Mouse (Mus musculus) lung, embryonic 15.5 days (tissue): ENCODE data around the gene Inpp5a. TPM values are rescaled to one million over a fixed set of nuclear protein-coding genes. Genes with fewer than 3 reads are reported as not detected.

Source experiments
- ATAC-seq: fragments of 200-750 bp; cut with Nextera tagmentation; 2 replicates; pipeline ENCODE4 v1.8.0; 2017; ENCODE audit warnings: moderate number of reproducible peaks, borderline replicate concordance; ENCODE audit not compliant: low FRiP score, low TSS enrichment; ENCODE audit errors: extremely low read depth
- H3K27ac ChIP-seq: fragments of 300-500 bp; sonication (generic); 2 replicates; pipeline ENCODE4 v1.5.1; 2015; ENCODE audit warnings: moderate library complexity, mild to moderate bottlenecking, inconsistent platforms
- H3K27me3 ChIP-seq: fragments of 300-500 bp; sonication (generic); 2 replicates; pipeline ENCODE4 v1.6.1; 2015; ENCODE audit warnings: inconsistent platforms
- H3K36me3 ChIP-seq: fragments of 300-500 bp; sonication (generic); 2 replicates; pipeline ENCODE4 v1.6.1; 2015; ENCODE audit warnings: inconsistent platforms
- H3K4me1 ChIP-seq: fragments of 300-500 bp; sonication (generic); 2 replicates; pipeline ENCODE4 v1.6.1; 2015; ENCODE audit warnings: inconsistent platforms
- H3K4me2 ChIP-seq: fragments of 300-500 bp; sonication (generic); 2 replicates; pipeline ENCODE4 v1.6.1; 2015; ENCODE audit warnings: inconsistent platforms, mild to moderate bottlenecking, moderate library complexity
- H3K4me3 ChIP-seq: fragments of 300-500 bp; sonication (generic); 2 replicates; pipeline ENCODE4 v1.5.1; 2015; ENCODE audit warnings: mild to moderate bottlenecking, inconsistent platforms
- H3K9ac ChIP-seq: fragments of 300-500 bp; sonication (generic); 2 replicates; pipeline ENCODE4 v1.6.1; 2015; ENCODE audit warnings: inconsistent platforms
- H3K9me3 ChIP-seq: fragments of 300-500 bp; sonication (generic); 2 replicates; pipeline ENCODE4 v1.6.1; 2016; ENCODE audit warnings: inconsistent platforms
- WGBS: fragments of 180-500 bp; shearing (Covaris S2); methylation state at CpG from one replicate; pipeline ENCODE4 v1.1.7; 2015; 5-methylcytosine and 5-hydroxymethylcytosine counted together
- polyA plus RNA-seq: library from polyadenylated mRNA; unstranded; fragments of >200 nt; fragmentation: Nextera tagmentation; extraction: Ambion mirVana; gene quantifications from 2 replicates; pipeline ENCODE4 v1.2.1, GENCODE M21; 2015

Gene Inpp5a
- polyA plus RNA-seq, 1 experiment from 2014 or later = 35.9 TPM

DNA sequence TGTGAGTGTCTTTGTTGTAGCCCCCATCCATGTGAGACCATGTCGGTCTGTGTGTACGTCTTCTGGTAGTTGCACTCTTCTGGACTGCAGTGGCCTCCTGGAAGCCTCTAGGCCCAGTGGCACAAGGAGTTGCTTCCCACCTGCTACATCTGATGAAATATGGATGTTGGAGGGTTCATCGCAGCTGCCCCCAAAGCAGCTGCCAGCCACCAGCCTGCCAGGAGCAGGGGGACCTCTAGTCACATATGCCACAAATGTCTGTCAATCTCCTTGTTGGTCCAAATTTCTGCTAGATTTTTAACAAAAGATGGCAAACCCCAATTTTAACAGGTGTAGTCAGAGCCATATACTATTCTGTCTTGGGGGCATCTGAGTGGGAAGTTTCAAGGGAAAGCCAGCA lies 26.4 kb upstream of the Inpp5a start:
- Histone ChIP-seq H3K9ac (no peak overlapping the region), H3K4me1 (peaks cover 49% of the 10 kb centered on the region), H3K36me3 (no peaks in the 10 kb centered on the region), H3K9me3 (no peaks in the 10 kb centered on the region), H3K4me2 (no peak overlapping the region), H3K27ac (no peak overlapping the region), H3K4me3 (no peak overlapping the region), H3K27me3 (no peaks in the 10 kb centered on the region)
- WGBS = 86% methylated on average over 3 of the region's 3 CpGs
- ATAC-seq = no peak

DNA sequence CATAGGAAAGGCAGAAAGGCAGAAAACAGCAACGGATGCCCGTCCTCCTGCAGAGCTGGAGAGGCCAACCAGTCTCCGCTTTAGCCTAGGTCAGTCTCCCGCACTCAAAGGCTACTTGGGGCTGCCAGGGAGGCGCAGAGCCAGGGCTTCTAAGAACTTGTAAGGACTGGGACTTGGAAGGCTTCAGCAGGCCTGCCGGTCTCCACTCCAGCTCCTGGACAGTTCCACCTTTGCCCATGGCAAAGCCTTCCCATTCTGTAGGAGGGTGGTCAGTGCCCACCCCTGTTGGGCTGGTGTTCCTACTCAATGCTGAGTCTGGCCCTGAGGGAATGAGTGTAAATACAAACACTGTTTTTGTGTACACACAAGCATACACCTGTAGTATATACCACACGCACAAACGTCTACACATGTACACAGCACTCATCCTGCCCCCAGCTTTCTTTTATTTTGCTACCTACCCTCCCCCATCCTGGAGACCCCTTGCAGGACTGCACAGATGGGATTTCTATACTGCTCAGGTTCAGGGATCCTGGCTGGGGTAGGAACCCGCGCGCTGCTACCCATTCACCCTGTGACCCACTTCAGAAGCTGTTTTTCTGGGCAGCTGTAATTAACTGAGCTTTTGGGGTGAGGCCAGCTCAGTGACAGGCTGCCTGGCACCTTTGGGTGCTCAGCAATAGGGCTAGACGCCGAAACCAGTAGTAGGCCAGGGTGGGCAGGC lies 25.5 kb upstream of the Inpp5a start:
- no peaks in the 10 kb centered on the region for H3K27me3 ChIP-seq
- H3K27ac ChIP-seq = peak overlapping the region; percentile 93
- no peaks in the 10 kb centered on the region for H3K36me3 ChIP-seq
- H3K4me3 ChIP-seq = no peak overlapping the region
- H3K4me2 ChIP-seq = peak overlapping the region; percentile 36
- WGBS = 42% methylated on average over 13 of the region's 13 CpGs
- no peak overlapping the region for H3K9ac ChIP-seq
- no peaks in the 10 kb centered on the region for H3K9me3 ChIP-seq
- peaks cover 58% of the 10 kb centered on the region for H3K4me1 ChIP-seq
- peak; percentile 3; the same call in 1 of the 2 replicates for ATAC-seq

DNA sequence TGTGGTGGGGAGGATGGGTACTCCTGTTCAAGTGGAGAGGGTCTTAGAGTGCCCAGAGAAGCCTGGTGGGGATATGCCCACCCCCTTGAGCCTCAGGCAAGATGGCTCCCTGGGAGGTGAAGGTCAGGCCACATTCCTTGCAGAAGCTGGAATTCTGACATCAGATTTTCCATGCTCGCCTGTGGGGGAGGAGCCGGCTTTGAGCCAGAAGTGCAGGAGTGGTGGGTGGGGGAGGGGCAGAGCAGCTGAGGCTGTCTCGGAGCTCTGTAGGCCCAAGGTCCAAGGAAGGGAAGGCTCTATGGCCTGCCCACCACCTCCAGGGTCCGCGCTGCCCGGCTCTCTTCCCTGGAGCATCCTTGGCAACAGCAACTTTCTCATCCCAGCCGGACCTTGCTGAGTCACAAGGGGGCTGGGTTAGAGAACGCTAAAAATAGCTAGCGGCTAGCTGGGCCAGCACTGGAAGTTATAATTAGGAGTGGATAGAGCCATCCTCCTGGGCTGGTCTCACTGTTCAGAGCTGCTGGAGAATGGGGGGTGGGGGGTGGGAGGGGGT lies 24.8 kb upstream of the Inpp5a start:
- Histone ChIP-seq H3K4me3 (no peak overlapping the region), H3K4me2 (peak overlapping the region; percentile 36), H3K27me3 (no peaks in the 10 kb centered on the region), H3K9me3 (no peaks in the 10 kb centered on the region), H3K27ac (peak overlapping the region; percentile 93), H3K9ac (no peak overlapping the region), H3K36me3 (no peaks in the 10 kb centered on the region), H3K4me1 (peaks cover 64% of the 10 kb centered on the region)
- 1% methylated on average over 9 of the region's 9 CpGs for WGBS
- peak; percentile 72 for ATAC-seq

DNA sequence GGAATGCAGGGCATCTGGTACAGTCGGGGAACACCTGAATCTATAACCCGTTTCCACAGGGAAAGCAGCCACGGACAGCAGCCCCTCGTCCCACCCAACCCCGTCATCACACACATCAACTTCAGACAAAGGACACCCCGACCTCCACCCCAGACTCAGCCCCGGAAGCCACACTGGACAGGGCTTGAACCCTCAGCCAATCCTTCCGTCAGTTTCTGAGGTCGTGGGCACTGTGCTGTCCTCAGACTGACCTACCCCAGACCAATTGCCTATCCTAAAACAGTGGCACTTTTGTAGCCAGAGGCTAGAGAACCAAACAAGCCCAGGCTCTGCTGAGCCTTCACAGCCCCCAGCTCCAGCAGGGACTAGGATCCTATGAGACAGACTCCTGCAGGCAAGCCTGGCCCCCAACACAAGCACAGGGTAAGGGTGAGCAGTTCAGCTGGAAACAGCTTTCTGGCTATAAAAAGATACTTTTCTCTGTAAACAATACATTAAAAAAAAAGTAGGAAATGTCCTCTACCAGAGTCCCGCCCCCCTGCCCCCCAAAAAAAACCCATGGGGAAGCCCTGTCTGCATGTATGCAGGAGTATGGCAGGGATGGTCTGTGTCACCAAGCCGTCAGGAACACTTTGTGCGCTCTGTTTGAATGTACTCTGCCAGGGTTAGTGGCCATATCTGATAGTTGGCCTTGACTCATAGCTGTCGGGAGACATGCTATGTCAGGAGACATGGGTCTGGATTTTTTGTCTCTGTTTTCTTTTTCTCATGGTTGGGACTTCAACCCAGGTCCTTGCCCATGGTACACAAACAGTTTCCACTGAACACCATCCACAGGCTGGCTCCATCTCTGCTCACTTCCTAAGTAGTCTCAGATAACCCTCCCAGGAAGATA lies 23.7 kb upstream of the Inpp5a start:
- Histone ChIP-seq H3K27me3 (no peaks in the 10 kb centered on the region), H3K9ac (no peak overlapping the region), H3K4me1 (peaks cover 68% of the 10 kb centered on the region), H3K4me3 (no peak overlapping the region), H3K27ac (peak overlapping the region; percentile 93), H3K9me3 (no peaks in the 10 kb centered on the region), H3K36me3 (no peaks in the 10 kb centered on the region), H3K4me2 (peak overlapping the region; percentile 17; the same call in 1 of the 2 replicates)
- WGBS = 28% methylated on average over 13 of the region's 13 CpGs
- peak; percentile 78 for ATAC-seq

DNA sequence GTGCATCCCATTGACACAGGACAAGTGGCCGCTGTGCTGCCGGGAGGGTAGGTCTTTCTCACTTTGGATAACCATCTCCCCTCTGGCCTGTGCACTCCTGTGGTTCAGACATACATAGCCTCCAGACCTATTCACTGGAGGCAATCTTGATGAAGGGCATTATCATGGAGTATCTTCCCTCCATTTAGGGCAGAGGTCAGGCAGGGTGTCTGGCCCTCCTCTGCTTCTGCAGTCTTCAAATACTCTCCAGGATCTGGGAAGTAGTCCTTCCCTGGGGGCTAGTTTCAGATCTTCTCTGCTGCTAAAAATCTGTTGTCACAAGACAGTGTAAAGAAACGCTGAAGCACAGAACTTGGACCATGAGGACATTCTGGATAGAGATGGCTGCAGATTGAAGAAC lies 22.8 kb upstream of the Inpp5a start:
- no peak for ATAC-seq
- Histone ChIP-seq H3K4me3 (no peak overlapping the region), H3K27ac (peak overlapping the region; percentile 93), H3K9me3 (no peaks in the 10 kb centered on the region), H3K4me2 (no peak overlapping the region), H3K27me3 (no peaks in the 10 kb centered on the region), H3K4me1 (peaks cover 68% of the 10 kb centered on the region), H3K9ac (no peak overlapping the region), H3K36me3 (no peaks in the 10 kb centered on the region)
- WGBS = 82% methylated on average over 3 of the region's 3 CpGs

DNA sequence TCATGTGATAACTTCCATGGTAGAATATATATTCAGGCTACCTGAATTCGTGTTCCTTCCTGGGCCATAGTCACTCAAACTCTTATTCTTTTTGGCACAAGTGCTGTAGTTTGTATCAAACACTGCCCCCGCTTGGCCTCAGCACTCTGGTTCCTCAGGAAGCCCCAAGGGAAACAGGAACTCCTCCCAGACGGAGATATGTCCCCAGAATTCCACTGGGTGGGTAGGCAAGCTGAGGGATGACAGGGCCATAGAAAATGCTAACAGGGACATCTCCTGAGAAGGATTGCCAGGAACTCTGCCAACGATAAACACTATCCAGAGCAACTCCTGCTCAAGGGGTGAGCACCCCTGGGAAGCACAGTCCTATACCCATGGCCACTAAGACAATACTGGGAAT lies 22.4 kb upstream of the Inpp5a start:
- Histone ChIP-seq H3K27me3 (no peaks in the 10 kb centered on the region), H3K36me3 (no peaks in the 10 kb centered on the region), H3K9ac (no peak overlapping the region), H3K4me2 (no peak overlapping the region), H3K9me3 (no peaks in the 10 kb centered on the region), H3K27ac (peak overlapping the region; percentile 93; the same call in 1 of the 2 replicates), H3K4me1 (peaks cover 68% of the 10 kb centered on the region), H3K4me3 (no peak overlapping the region)
- 56% methylated on average over 4 of the region's 4 CpGs for WGBS
- ATAC-seq = no peak

DNA sequence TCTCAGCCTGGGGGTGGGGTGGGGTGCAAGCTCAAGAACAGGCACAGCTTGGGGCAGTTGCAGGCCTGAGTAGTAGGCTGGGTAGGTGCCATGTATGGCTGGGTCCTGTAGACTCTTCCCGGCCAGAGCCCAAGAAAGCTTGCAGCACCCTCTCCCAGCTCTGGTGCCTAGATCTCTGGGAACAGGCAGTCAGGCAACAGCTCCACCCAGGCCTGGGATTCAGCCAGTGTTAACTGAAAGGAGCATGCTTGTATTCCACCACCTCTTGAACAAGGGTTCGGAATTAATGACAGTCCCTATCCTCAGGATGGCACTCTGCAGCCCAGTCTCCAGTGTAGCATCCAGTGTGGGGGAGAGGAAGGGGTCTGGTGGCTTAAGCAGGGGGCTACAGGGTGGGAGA lies 20.7 kb upstream of the Inpp5a start:
- Histone ChIP-seq H3K9ac (no peak overlapping the region), H3K27me3 (no peaks in the 10 kb centered on the region), H3K27ac (peak overlapping the region; percentile 80), H3K4me3 (no peak overlapping the region), H3K9me3 (no peaks in the 10 kb centered on the region), H3K4me1 (peaks cover 65% of the 10 kb centered on the region), H3K4me2 (no peak overlapping the region), H3K36me3 (no peaks in the 10 kb centered on the region)
- WGBS = 59% methylated on average over 2 of the region's 2 CpGs
- ATAC-seq = no peak

DNA sequence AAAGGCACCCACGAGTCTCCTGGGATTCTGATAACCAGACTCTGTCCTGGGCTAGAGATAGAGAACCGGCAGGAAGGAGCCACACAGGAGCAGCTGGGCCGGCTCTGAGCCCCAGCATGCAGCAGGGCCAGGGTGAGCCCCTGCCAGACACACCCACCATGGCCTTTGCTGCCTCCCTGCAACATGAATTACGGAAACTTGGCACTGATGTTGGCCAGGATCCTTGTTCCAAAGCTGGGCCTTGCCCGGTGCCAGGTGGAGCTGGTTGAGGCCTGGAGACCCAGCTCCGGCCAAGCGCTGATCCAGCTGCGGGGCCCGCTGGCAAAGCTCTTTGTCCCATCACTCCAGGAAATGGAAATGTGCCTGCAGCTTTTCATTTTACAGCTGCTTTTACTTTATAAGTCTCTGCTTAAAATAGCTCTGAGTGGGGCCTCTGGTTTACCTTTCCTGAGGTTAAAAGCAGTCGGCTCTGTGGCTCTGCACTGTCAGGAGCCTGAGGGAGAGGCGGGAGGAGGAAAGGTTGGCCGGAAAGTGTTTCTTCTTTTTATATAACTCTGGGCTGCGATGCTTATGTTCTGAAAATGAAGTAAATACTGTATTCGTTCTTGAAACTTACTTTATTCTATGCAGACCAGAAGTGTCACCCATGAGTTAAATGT lies 20.1 kb upstream of the Inpp5a start:
- Histone ChIP-seq H3K9ac (no peak overlapping the region), H3K4me3 (no peak overlapping the region), H3K4me1 (peaks cover 59% of the 10 kb centered on the region), H3K36me3 (no peaks in the 10 kb centered on the region), H3K27ac (peak overlapping the region; percentile 80), H3K27me3 (no peaks in the 10 kb centered on the region), H3K4me2 (no peak overlapping the region), H3K9me3 (no peaks in the 10 kb centered on the region)
- ATAC-seq = no peak
- 35% methylated on average over 14 of the region's 14 CpGs for WGBS

DNA sequence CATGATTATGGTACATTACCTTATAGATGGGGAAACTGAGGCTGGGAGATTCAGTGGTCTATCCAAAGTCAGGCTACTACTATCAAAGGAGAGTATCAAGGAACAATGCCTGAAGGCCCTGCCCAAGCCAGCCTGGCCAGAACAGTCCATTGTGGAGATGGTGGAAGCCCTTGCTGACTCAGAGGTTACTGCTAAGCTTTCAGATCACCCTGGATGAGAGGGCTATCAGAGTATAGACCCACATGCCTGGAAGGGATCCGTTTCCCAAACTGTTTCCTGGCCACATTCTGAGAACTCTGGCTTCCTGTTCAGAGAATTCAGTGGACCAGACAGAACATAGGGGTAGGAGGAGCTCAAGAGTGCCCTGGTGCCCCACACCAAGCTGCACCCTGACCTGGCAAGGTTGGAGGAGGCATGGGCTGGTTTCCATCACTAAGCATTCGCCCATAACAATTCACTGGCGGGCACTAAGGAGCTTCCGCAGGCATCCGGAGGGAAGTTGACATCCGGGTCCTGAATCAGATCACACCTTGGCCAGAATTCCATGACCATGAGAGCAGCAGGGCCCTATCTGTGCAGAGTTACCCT lies 19.3 kb upstream of the Inpp5a start:
- H3K4me1 ChIP-seq = peaks cover 51% of the 10 kb centered on the region

DNA sequence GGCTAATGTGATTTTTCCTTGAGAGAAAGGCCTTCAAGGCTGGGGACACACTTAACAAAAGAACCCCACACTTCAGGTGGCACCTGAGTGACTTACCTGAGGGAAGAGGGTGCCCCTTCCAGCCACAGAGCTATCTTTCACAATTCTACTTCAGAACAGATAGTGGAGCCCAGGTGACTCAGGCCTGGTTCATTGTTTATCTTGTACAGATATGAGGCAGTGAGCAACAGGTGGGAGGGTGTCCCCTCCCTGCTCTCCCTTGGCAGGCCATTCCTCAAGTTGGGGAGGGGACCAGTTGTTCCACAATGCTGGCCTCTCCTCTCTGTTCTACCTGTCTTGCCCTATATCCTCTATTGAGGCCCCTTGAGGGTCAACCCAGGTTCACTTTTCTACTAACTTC lies 17.5 kb upstream of the Inpp5a start:
- H3K4me1 ChIP-seq = peaks cover 33% of the 10 kb centered on the region
- H3K4me3 ChIP-seq = no peak overlapping the region
- no peak overlapping the region for H3K4me2 ChIP-seq
- no peaks in the 10 kb centered on the region for H3K27me3 ChIP-seq
- H3K9me3 ChIP-seq = no peaks in the 10 kb centered on the region
- ATAC-seq = no peak
- no peak overlapping the region for H3K9ac ChIP-seq
- no peaks in the 10 kb centered on the region for H3K36me3 ChIP-seq
- no peak overlapping the region for H3K27ac ChIP-seq

More for the DNA sequence above, 19.3 kb upstream of the Inpp5a start:
- Histone ChIP-seq H3K4me2 (no peak overlapping the region), H3K27me3 (no peaks in the 10 kb centered on the region), H3K27ac (peak overlapping the region; percentile 80), H3K9ac (no peak overlapping the region), H3K4me3 (no peak overlapping the region), H3K36me3 (no peaks in the 10 kb centered on the region), H3K9me3 (no peaks in the 10 kb centered on the region)
- WGBS = 70% methylated on average over 6 of the region's 6 CpGs
- ATAC-seq = no peak

DNA sequence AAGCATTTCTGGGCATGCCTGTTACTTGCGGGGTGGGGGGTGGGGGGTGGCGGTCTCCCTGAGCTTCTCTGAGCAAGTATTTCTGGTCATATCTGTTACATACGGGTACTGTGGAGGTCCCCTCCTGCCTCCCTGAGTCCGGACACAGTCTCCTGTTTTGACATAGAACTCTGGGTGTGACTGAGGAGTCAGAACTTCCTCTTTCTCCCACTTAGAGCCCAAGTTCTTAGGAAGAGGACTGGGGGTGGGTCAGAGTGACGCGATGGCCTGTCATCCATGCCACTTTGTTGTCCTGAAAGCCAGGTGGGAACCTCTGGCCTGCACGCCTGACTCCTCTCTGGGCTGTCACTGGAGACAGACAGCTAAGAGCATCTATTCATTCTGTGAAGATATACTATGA lies 11.5 kb upstream of the Inpp5a start:
- no peak for ATAC-seq
- peaks cover 13% of the 10 kb centered on the region for H3K4me1 ChIP-seq
- no peak overlapping the region for H3K4me2 ChIP-seq
- no peaks in the 10 kb centered on the region for H3K27me3 ChIP-seq
- no peak overlapping the region for H3K9ac ChIP-seq
- H3K9me3 ChIP-seq = no peaks in the 10 kb centered on the region
- no peak overlapping the region for H3K4me3 ChIP-seq
- no peak overlapping the region for H3K27ac ChIP-seq
- H3K36me3 ChIP-seq = no peaks in the 10 kb centered on the region
- 61% methylated on average over 7 of the region's 7 CpGs for WGBS
